ENCODE assay signal across 8 mouse cellular contexts in genomic region chr4:59805181-59805967, GRCm38 (mm10). TPM values are rescaled to one million over a fixed set of nuclear protein-coding genes. Genes with fewer than 3 reads are reported as not detected.
A peak's percentile ranks its signal among the peaks of the same experiment; 100 is the strongest.
DNase-seq lines count a peak whose midpoint lies in the region; ATAC-seq and TF ChIP-seq lines count a peak whose summit lies in the region.

Snx30 (plus strand) TSS chr4:59805840.

- TF ChIP-seq CTCF in E14TG2a.4 (conservative IDR thresholded peaks at IDR 0.05; ENCODE audit: low read length), result no peak
- TF ChIP-seq CTCF in stomach, postnatal 0 days (IDR thresholded peaks at IDR 0.05; ENCODE audit: low read depth), result peak; percentile 30

- peak; percentile 93 for ATAC-seq in forebrain, embryonic 11.5 days (replicated peaks; ENCODE audit: low FRiP score)
- peak; percentile 95 for ATAC-seq in heart, embryonic 16.5 days (replicated peaks; ENCODE audit: extremely low read depth, insufficient read depth, low FRiP score)
- ATAC-seq in liver, embryonic 16.5 days (ENCODE audit: low read depth), result peak; percentile 89
- ATAC-seq in neural tube, embryonic 12.5 days (ENCODE audit: low FRiP score, low read depth), result peak; percentile 93
- peak; percentile 95 for ATAC-seq in stomach, postnatal 0 days (ENCODE audit: low FRiP score, low TSS enrichment)

- peaks cover 45% of the 10 kb centered on the region for H3K4me1 ChIP-seq in E14TG2a.4 (replicated peaks; ENCODE audit: low read depth, low read length)
- H3K4me1 ChIP-seq in forebrain, embryonic 11.5 days (replicated peaks; ENCODE audit: control insufficient read depth, insufficient read depth, low read length), result no peaks in the 10 kb centered on the region; the same call in 1 of the 2 replicates
- H3K4me1 ChIP-seq in heart, embryonic 16.5 days (ENCODE audit: control insufficient read depth, insufficient read depth, low read length), result peaks cover 17% of the 10 kb centered on the region
- peaks cover 33% of the 10 kb centered on the region for H3K4me1 ChIP-seq in liver, embryonic 16.5 days (ENCODE audit: control insufficient read depth, low read depth, low read length)
- peaks cover 12% of the 10 kb centered on the region; the same call in 1 of the 2 replicates for H3K4me1 ChIP-seq in neural tube, embryonic 12.5 days
- H3K4me1 ChIP-seq in stomach, postnatal 0 days (replicated peaks; ENCODE audit: control insufficient read depth, insufficient read depth), result no peaks in the 10 kb centered on the region

- H3K4me2 ChIP-seq in forebrain, embryonic 11.5 days (ENCODE audit: low read depth, low read length, severe bottlenecking), result peak within 1 kb of the TSS; percentile 97
- peak within 1 kb of the TSS; percentile 94 for H3K4me2 ChIP-seq in heart, embryonic 16.5 days (ENCODE audit: low read depth, low read length)
- peak within 1 kb of the TSS; percentile 99 for H3K4me2 ChIP-seq in liver, embryonic 16.5 days (ENCODE audit: low read depth, low read length)
- H3K4me2 ChIP-seq in neural tube, embryonic 12.5 days (replicated peaks), result peak within 1 kb of the TSS; percentile 90
- peak within 1 kb of the TSS; percentile 100 for H3K4me2 ChIP-seq in stomach, postnatal 0 days (replicated peaks; ENCODE audit: low read depth)

- H3K9me3 ChIP-seq in E14TG2a.4 (ENCODE audit: low read length), result no peaks in the 10 kb centered on the region
- no peaks in the 10 kb centered on the region for H3K9me3 ChIP-seq in forebrain, embryonic 11.5 days (ENCODE audit: control insufficient read depth, low read length)
- H3K9me3 ChIP-seq in heart, embryonic 16.5 days (replicated peaks; ENCODE audit: control insufficient read depth, low read length), result no peaks in the 10 kb centered on the region
- H3K9me3 ChIP-seq in liver, embryonic 16.5 days (replicated peaks; ENCODE audit: control insufficient read depth, low read length), result no peaks in the 10 kb centered on the region
- no peaks in the 10 kb centered on the region for H3K9me3 ChIP-seq in neural tube, embryonic 12.5 days
- no peaks in the 10 kb centered on the region for H3K9me3 ChIP-seq in stomach, postnatal 0 days (ENCODE audit: control insufficient read depth, low read length)

- peak within 1 kb of the TSS; percentile 99 for H3K4me3 ChIP-seq in E14TG2a.4 (replicated peaks; ENCODE audit: low read length)
- peak within 1 kb of the TSS; percentile 94 for H3K4me3 ChIP-seq in forebrain, embryonic 11.5 days (ENCODE audit: low read depth, low read length)
- H3K4me3 ChIP-seq in heart, embryonic 16.5 days (ENCODE audit: low read length), result peak within 1 kb of the TSS; percentile 84
- peak within 1 kb of the TSS; percentile 88 for H3K4me3 ChIP-seq in liver, embryonic 16.5 days (ENCODE audit: low read depth, low read length)
- peak within 1 kb of the TSS; percentile 84 for H3K4me3 ChIP-seq in neural tube, embryonic 12.5 days
- H3K4me3 ChIP-seq in stomach, postnatal 0 days (ENCODE audit: low read depth, low read length), result peak within 1 kb of the TSS; percentile 94

- WGBS in forebrain, embryonic 11.5 days, result 4% methylated on average over 38 of the region's 45 CpGs
- WGBS in heart, embryonic 16.5 days, result 3% methylated on average over 40 of the region's 45 CpGs
- WGBS in liver, embryonic 16.5 days (ENCODE audit: insufficient replicate concordance), result 5% methylated on average over 45 of the region's 45 CpGs
- WGBS in neural tube, embryonic 12.5 days, result 2% methylated on average over 45 of the region's 45 CpGs
- 3% methylated on average over 45 of the region's 45 CpGs for WGBS in stomach, postnatal 0 days

- no peak for TF ChIP-seq EP300 in stomach, postnatal 0 days (optimal IDR thresholded peaks at IDR 0.05)

- H3K27me3 ChIP-seq in E14TG2a.4 (ENCODE audit: insufficient read depth, low read length), result 0 out of 2 replicates have a peak, but pooled peaks cover 5% of the 10 kb centered on the region
- no peaks in the 10 kb centered on the region for H3K27me3 ChIP-seq in forebrain, embryonic 11.5 days (ENCODE audit: control insufficient read depth, insufficient read depth, low read length)
- no peaks in the 10 kb centered on the region for H3K27me3 ChIP-seq in heart, embryonic 16.5 days (ENCODE audit: control insufficient read depth, insufficient read depth, low read length)
- H3K27me3 ChIP-seq in liver, embryonic 16.5 days (ENCODE audit: control insufficient read depth, insufficient read depth, low read depth, low read length), result no peaks in the 10 kb centered on the region
- no peaks in the 10 kb centered on the region for H3K27me3 ChIP-seq in neural tube, embryonic 12.5 days (replicated peaks)
- no peaks in the 10 kb centered on the region for H3K27me3 ChIP-seq in stomach, postnatal 0 days (ENCODE audit: control insufficient read depth, insufficient read depth, low read length)

- H3K9ac ChIP-seq in forebrain, embryonic 11.5 days (ENCODE audit: low read length), result peak within 1 kb of the TSS; percentile 67
- H3K9ac ChIP-seq in heart, embryonic 16.5 days (ENCODE audit: low read length), result peak within 1 kb of the TSS; percentile 87
- H3K9ac ChIP-seq in liver, embryonic 16.5 days (ENCODE audit: low read depth, low read length), result peak within 1 kb of the TSS; percentile 88
- H3K9ac ChIP-seq in neural tube, embryonic 12.5 days, result peak within 1 kb of the TSS; percentile 72
- peak within 1 kb of the TSS; percentile 81 for H3K9ac ChIP-seq in stomach, postnatal 0 days (ENCODE audit: low read length)

- DNase-seq in c-Kit-positive CD71-positive TER-119-negative erythroid progenitor cells, embryonic 14.5 days (ENCODE audit: low read depth), result peak; percentile 84
- peak; percentile 93 for DNase-seq in forebrain, embryonic 11.5 days (ENCODE audit: low spot score)
- peak; percentile 92 to 94 for DNase-seq in kidney, postnatal 25 days
- peak; percentile 91 for DNase-seq in stomach, postnatal 0 days (ENCODE audit: low spot score)

- H3K27ac ChIP-seq in forebrain, embryonic 11.5 days (ENCODE audit: low read depth, low read length), result no peak within 1 kb of the TSS
- peak within 1 kb of the TSS; percentile 80 for H3K27ac ChIP-seq in heart, embryonic 16.5 days (ENCODE audit: low read length)
- H3K27ac ChIP-seq in liver, embryonic 16.5 days (ENCODE audit: low read length), result peak within 1 kb of the TSS; percentile 82
- peak within 1 kb of the TSS; percentile 79 for H3K27ac ChIP-seq in neural tube, embryonic 12.5 days
- H3K27ac ChIP-seq in stomach, postnatal 0 days (replicated peaks), result peak within 1 kb of the TSS; percentile 75

- H3K36me3 ChIP-seq in E14TG2a.4 (ENCODE audit: insufficient read depth, low read length), result peaks cover 12% of the 10 kb centered on the region; the same call in 1 of the 2 replicates
- H3K36me3 ChIP-seq in forebrain, embryonic 11.5 days (ENCODE audit: control insufficient read depth, insufficient read depth, low read length), result no peaks in the 10 kb centered on the region
- H3K36me3 ChIP-seq in heart, embryonic 16.5 days (ENCODE audit: control insufficient read depth, insufficient read depth), result no peaks in the 10 kb centered on the region
- no peaks in the 10 kb centered on the region for H3K36me3 ChIP-seq in liver, embryonic 16.5 days (ENCODE audit: control insufficient read depth, insufficient read depth)
- H3K36me3 ChIP-seq in neural tube, embryonic 12.5 days, result no peaks in the 10 kb centered on the region
- H3K36me3 ChIP-seq in stomach, postnatal 0 days (ENCODE audit: control insufficient read depth, insufficient read depth, low read length), result no peaks in the 10 kb centered on the region

RNA-seq across cellular contexts. Expression of gene Snx30, which starts in this region (rescaled TPM):
- 8.8 and 8.9 TPM in 2 replicates for polyA plus RNA-seq in forebrain, embryonic 11.5 days (2014; fragmentation: Nextera tagmentation; extraction: Ambion mirVana)
- polyA plus RNA-seq in heart, embryonic 16.5 days (2015; fragmentation: Nextera tagmentation; extraction: Ambion mirVana), result 7.0 and 8.0 TPM in 2 replicates
- polyA plus RNA-seq in liver, embryonic 16.5 days (2015; fragmentation: Nextera tagmentation; extraction: Ambion mirVana), result 3.6 and 5.0 TPM in 2 replicates
- 17.1 and 20.2 TPM in 2 replicates for polyA plus RNA-seq in neural tube, embryonic 12.5 days (2016; fragmentation: Nextera tagmentation; extraction: Ambion mirVana)
- polyA plus RNA-seq in stomach, postnatal 0 days (2015; fragmentation: Nextera tagmentation; extraction: Ambion mirVana), result 3.0 and 3.5 TPM in 2 replicates
